Mouse (Mus musculus): ENCODE results near the gene Map3k1.

The Map3k1 gene

GRCm38 (mm10) chr13:111812647-111813046 lies 3.9 kb upstream of the Map3k1 start:
- DNase-seq (ENCODE audit: low spot score), result no peak

- DNase-seq (ENCODE audit: low spot score), result no peak
Measured at GRCm38 (mm10) chr13:111810998-111811628, 2.3 kb upstream of the Map3k1 start.

- peak; percentile 65 for DNase-seq (ENCODE audit: low spot score)
Measured at GRCm38 (mm10) chr13:111809466-111810228, 854 bp upstream of the Map3k1 start.

DNA sequence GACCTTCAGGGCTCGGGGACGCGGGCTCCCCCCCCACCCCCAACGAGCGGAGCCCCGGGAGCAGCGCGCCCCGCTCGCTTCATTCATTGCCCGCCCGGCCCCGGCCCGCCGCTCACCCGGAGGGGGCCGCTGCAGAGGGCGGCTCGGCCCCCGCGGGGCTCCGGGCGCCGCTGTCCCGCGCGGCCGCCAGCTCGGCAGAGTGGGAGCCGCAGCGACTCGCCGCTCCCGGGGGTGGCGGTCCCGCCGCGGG lies 481 bp downstream of the Map3k1 start:
- DNase-seq (ENCODE audit: low spot score), result no peak

DNA sequence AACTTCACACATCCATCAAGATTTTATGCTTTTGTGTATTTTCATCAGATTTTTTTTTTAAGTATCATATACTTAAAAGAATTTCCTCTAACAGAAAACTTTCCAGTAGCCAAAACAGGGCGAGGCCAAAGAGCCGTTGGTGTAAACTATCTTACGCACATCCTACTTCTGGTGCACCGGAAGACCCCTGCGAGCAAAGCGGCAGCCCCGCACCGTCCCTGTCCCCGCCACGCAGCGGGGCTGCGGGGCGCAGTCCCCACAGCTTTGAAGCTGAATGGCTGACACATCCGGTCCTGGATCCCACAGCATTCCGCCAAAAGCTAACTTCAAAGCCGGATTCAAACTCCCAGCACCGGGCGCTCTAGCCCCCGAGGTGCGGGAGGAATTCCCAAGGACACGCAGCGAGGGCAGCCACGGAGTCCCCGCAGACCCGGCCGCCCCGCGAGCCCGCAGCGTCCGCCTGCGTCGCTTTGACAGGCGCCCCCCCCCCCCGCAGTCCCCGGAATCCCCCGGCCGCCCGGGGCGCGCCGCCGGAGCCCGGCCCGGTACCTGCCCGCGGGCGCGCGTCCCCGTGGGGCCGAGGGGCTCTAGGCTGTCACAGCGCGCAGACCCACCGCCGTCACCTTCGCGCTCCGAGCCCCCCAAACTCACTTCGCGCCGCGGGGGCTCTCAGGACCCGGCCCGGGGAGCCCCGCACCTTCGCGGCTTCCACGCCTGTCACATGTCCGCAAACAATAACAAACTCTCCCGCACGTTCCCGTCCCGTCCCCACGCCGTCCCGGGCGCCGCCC lies 1.0 kb downstream of the Map3k1 start:
- DNase-seq (ENCODE audit: low spot score), result no peak

- no peak for DNase-seq (ENCODE audit: low spot score)
Measured at GRCm38 (mm10) chr13:111807105-111807595, 1.6 kb downstream of the Map3k1 start.

GRCm38 (mm10) chr13:111805738-111806722 lies 2.8 kb downstream of the Map3k1 start:
- no peak for DNase-seq (ENCODE audit: low spot score)

- DNase-seq (ENCODE audit: low spot score), result no peak
Measured at GRCm38 (mm10) chr13:111804951-111805673, 3.7 kb downstream of the Map3k1 start.

GRCm38 (mm10) chr13:111804189-111804588 lies 4.6 kb downstream of the Map3k1 start:
- no peak for DNase-seq (ENCODE audit: low spot score)

- peak; percentile 66 for DNase-seq (ENCODE audit: low spot score)
Measured at GRCm38 (mm10) chr13:111803506-111803905, 5.3 kb downstream of the Map3k1 start.

GRCm38 (mm10) chr13:111802900-111803299 lies 5.9 kb downstream of the Map3k1 start:
- no peak for DNase-seq (ENCODE audit: low spot score)

DNA sequence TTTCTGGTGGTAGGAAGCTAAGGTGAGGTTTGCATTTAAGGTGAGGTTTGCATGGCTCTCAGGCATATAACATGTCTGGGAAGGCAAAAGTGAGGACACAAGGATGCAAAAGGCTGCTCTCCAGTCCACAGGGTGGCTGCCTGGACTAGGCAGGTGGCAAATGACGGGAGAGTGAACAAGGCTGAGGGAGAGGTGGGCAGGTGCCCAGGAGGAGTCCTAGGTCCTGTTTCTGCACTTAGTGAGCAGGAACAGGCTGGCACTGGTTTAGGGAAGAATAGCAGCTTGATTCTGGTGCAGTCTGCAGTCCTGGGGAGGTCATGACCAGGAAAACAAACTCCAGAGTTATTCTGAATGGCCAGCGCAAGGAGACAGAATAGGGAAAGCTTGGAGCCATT lies 6.5 kb downstream of the Map3k1 start:
- no peak for DNase-seq (ENCODE audit: low spot score)

GRCm38 (mm10) chr13:111801662-111802270 lies 7.0 kb downstream of the Map3k1 start:
- DNase-seq (ENCODE audit: low spot score), result no peak

DNA sequence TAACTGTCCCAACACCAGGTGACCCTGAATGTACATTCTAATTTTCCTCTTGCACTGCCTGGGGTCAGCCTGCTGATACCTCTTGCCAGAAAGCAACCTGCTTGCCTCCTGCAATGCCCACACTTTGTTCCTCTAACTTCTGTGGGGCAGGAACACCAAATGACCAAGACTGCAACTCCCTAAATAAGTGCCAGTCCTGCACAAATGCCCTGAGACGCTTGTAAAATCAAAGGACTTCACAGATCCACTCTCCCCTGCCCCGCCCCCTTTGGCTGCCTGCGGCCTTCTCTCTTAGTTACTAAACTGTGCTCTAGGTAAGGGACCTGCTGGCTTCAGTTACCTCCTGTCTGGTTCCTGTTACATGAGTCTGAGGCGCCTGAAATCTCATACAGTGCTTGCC lies 7.9 kb downstream of the Map3k1 start:
- DNase-seq (ENCODE audit: low spot score), result peak; percentile 61

- no peak for DNase-seq (ENCODE audit: low spot score)
Measured at GRCm38 (mm10) chr13:111798044-111798443, 10.7 kb downstream of the Map3k1 start.

DNA sequence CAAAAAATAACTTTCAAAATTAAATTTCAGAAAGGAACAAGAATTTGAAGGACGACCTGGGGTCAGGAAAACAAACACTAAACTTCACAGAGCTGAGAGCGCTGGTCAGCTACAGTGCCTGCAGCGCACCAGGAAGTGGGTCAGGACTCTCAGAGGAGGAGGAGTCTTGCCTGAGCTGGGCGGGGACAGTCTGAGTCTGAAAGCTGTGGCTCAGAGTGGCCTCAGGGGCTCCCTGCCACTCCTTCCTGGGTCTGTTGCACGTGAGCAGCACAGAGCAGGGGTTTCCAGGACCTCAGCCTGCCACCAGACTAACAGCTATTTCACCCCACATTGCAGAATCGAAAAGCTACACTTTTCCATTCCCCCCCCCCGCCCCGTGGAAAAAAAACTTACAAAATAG lies 11.8 kb downstream of the Map3k1 start:
- DNase-seq (ENCODE audit: low spot score), result peak; percentile 80

DNA sequence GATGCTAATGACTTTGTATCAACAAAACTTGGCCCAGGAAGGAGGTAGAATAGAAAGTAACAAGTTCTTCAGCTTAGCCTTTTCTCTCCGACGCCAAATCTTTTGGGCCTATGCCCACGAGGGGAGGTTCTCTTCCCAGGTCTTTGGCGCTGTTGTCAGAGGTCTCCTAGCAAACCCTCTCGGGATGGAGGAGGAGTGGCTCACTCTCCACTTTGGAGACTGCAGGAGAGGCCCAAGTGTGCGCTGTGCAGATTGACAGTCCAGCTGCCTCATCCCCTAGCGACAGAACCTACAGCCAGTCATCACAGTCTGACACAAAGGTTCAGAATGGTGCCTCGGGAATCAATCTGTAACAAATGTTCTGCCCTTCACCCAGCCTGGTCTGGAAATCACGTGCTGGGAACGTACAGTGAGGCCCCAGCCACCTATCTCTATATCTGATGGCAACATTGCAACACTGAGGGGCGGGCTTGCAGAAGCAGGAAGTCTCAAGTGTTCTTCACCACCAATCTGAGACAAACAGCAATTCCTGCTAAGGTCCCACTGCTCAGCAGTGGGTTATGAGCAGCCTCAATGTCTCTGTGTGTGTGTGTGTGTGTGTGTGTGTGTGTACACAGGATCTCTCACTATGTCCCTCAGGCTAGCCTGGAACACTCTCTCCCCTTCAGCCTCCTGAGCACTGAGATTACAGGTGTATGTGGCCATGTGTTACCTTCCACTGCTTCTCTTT lies 12.4 kb downstream of the Map3k1 start:
- peak; percentile 68 for DNase-seq (ENCODE audit: low spot score)

- no peak for DNase-seq (ENCODE audit: low spot score)
Measured at GRCm38 (mm10) chr13:111792975-111793287, 15.9 kb downstream of the Map3k1 start.

- no peak for DNase-seq (ENCODE audit: low spot score)
Measured at GRCm38 (mm10) chr13:111792130-111792974, 16.4 kb downstream of the Map3k1 start.

Data from urinary bladder, postnatal 14 days (tissue).